Mouse (Mus musculus): ENCODE measurements at regions not wholly inside any gene's neighbourhood (a gene's known extent, or its start where the extent isn't known, plus 50 kb on each side); places are given as distances from the start of the nearest gene placed in this dataset.
A peak's percentile ranks its signal among the peaks of the same experiment; 100 is the strongest.

GRCm38 (mm10) chr3:134578759-134579158 is 250.0 kb upstream of the Tacr3 start:
- no peak overlapping the region for H3K9ac ChIP-seq (replicated peaks; ENCODE audit: low read depth, low read length)
- ATAC-seq: no peak
- H3K4me1 ChIP-seq (replicated peaks; ENCODE audit: control insufficient read depth, insufficient read depth, low read length): no peaks in the 10 kb centered on the region
- H3K36me3 ChIP-seq (ENCODE audit: control insufficient read depth, insufficient read depth): no peaks in the 10 kb centered on the region
- no peaks in the 10 kb centered on the region for H3K9me3 ChIP-seq (ENCODE audit: control insufficient read depth, low read length)
- no peak overlapping the region for H3K4me2 ChIP-seq (ENCODE audit: low read length)
- WGBS: 95% methylated on average over 3 of the region's 3 CpGs
- no peak overlapping the region for H3K27ac ChIP-seq (ENCODE audit: low read length)
- H3K27me3 ChIP-seq (replicated peaks; ENCODE audit: control insufficient read depth, insufficient read depth, low read length): no peaks in the 10 kb centered on the region
- H3K4me3 ChIP-seq (replicated peaks; ENCODE audit: low read length): no peak overlapping the region

GRCm38 (mm10) chr3:134588630-134589029 is 240.2 kb upstream of the Tacr3 start:
- no peak for ATAC-seq
- no peak overlapping the region for H3K4me3 ChIP-seq (replicated peaks; ENCODE audit: low read length)
- WGBS: 2% methylated on average over 2 of the region's 2 CpGs
- no peaks in the 10 kb centered on the region for H3K9me3 ChIP-seq (ENCODE audit: control insufficient read depth, low read length)
- H3K27me3 ChIP-seq (replicated peaks; ENCODE audit: control insufficient read depth, insufficient read depth, low read length): no peaks in the 10 kb centered on the region
- H3K4me1 ChIP-seq (replicated peaks; ENCODE audit: control insufficient read depth, insufficient read depth, low read length): no peaks in the 10 kb centered on the region
- no peak overlapping the region for H3K4me2 ChIP-seq (ENCODE audit: low read length)
- H3K27ac ChIP-seq (ENCODE audit: low read length): no peak overlapping the region
- H3K36me3 ChIP-seq (ENCODE audit: control insufficient read depth, insufficient read depth): no peaks in the 10 kb centered on the region
- H3K9ac ChIP-seq (replicated peaks; ENCODE audit: low read depth, low read length): no peak overlapping the region

- Histone ChIP-seq H3K9ac (replicated peaks; ENCODE audit: low read depth, low read length) (no peak overlapping the region), H3K36me3 (ENCODE audit: control insufficient read depth, insufficient read depth) (no peaks in the 10 kb centered on the region), H3K4me2 (ENCODE audit: low read length) (no peak overlapping the region), H3K27ac (ENCODE audit: low read length) (no peak overlapping the region), H3K4me3 (replicated peaks; ENCODE audit: low read length) (no peak overlapping the region), H3K9me3 (ENCODE audit: control insufficient read depth, low read length) (no peaks in the 10 kb centered on the region), H3K4me1 (replicated peaks; ENCODE audit: control insufficient read depth, insufficient read depth, low read length) (peaks cover 5% of the 10 kb centered on the region), H3K27me3 (replicated peaks; ENCODE audit: control insufficient read depth, insufficient read depth, low read length) (no peaks in the 10 kb centered on the region)
- WGBS: 12% methylated on average over 4 of the region's 4 CpGs
- no peak for ATAC-seq
Measured at GRCm38 (mm10) chr3:134602919-134603318, 225.9 kb upstream of the Tacr3 start.

GRCm38 (mm10) chr3:134605356-134605771 is 223.4 kb upstream of the Tacr3 start:
- H3K4me3 ChIP-seq (replicated peaks; ENCODE audit: low read length): no peak overlapping the region
- H3K36me3 ChIP-seq (ENCODE audit: control insufficient read depth, insufficient read depth): no peaks in the 10 kb centered on the region
- H3K4me2 ChIP-seq (ENCODE audit: low read length): peak overlapping the region; percentile 12
- 10% methylated on average over 6 of the region's 6 CpGs for WGBS
- H3K4me1 ChIP-seq (replicated peaks; ENCODE audit: control insufficient read depth, insufficient read depth, low read length): peaks cover 5% of the 10 kb centered on the region
- no peaks in the 10 kb centered on the region for H3K9me3 ChIP-seq (ENCODE audit: control insufficient read depth, low read length)
- H3K9ac ChIP-seq (replicated peaks; ENCODE audit: low read depth, low read length): no peak overlapping the region
- no peak overlapping the region for H3K27ac ChIP-seq (ENCODE audit: low read length)
- no peaks in the 10 kb centered on the region for H3K27me3 ChIP-seq (replicated peaks; ENCODE audit: control insufficient read depth, insufficient read depth, low read length)
- peak; percentile 97 for ATAC-seq

GRCm38 (mm10) chr3:134610244-134610643 is 218.6 kb upstream of the Tacr3 start:
- Histone ChIP-seq H3K4me1 (replicated peaks; ENCODE audit: control insufficient read depth, insufficient read depth, low read length) (peaks cover 6% of the 10 kb centered on the region), H3K4me3 (replicated peaks; ENCODE audit: low read length) (no peak overlapping the region), H3K27me3 (replicated peaks; ENCODE audit: control insufficient read depth, insufficient read depth, low read length) (no peaks in the 10 kb centered on the region), H3K4me2 (ENCODE audit: low read length) (no peak overlapping the region), H3K27ac (ENCODE audit: low read length) (no peak overlapping the region), H3K36me3 (ENCODE audit: control insufficient read depth, insufficient read depth) (no peaks in the 10 kb centered on the region), H3K9ac (replicated peaks; ENCODE audit: low read depth, low read length) (no peak overlapping the region), H3K9me3 (ENCODE audit: control insufficient read depth, low read length) (no peaks in the 10 kb centered on the region)
- WGBS: 67% methylated on average over 4 of the region's 4 CpGs
- no peak for ATAC-seq

GRCm38 (mm10) chr3:134611516-134612297 is 217.1 kb upstream of the Tacr3 start:
- ATAC-seq: no peak

GRCm38 (mm10) chr3:134612298-134612616 is 216.6 kb upstream of the Tacr3 start:
- Histone ChIP-seq H3K27ac (ENCODE audit: low read length) (no peak overlapping the region), H3K36me3 (ENCODE audit: control insufficient read depth, insufficient read depth) (no peaks in the 10 kb centered on the region), H3K4me1 (replicated peaks; ENCODE audit: control insufficient read depth, insufficient read depth, low read length) (0 out of 2 replicates have a peak, but pooled peaks cover 2% of the 10 kb centered on the region), H3K27me3 (replicated peaks; ENCODE audit: control insufficient read depth, insufficient read depth, low read length) (no peaks in the 10 kb centered on the region), H3K4me2 (ENCODE audit: low read length) (no peak overlapping the region), H3K9ac (replicated peaks; ENCODE audit: low read depth, low read length) (no peak overlapping the region), H3K4me3 (replicated peaks; ENCODE audit: low read length) (no peak overlapping the region), H3K9me3 (ENCODE audit: control insufficient read depth, low read length) (no peaks in the 10 kb centered on the region)
- WGBS: 78% methylated on average over 3 of the region's 3 CpGs
- no peak for ATAC-seq

More at GRCm38 (mm10) chr3:134611516-134612297, 217.1 kb upstream of the Tacr3 start:
- Histone ChIP-seq H3K9me3 (ENCODE audit: control insufficient read depth, low read length) (no peaks in the 10 kb centered on the region), H3K27me3 (replicated peaks; ENCODE audit: control insufficient read depth, insufficient read depth, low read length) (no peaks in the 10 kb centered on the region), H3K4me1 (replicated peaks; ENCODE audit: control insufficient read depth, insufficient read depth, low read length) (0 out of 2 replicates have a peak, but pooled peaks cover 2% of the 10 kb centered on the region), H3K36me3 (ENCODE audit: control insufficient read depth, insufficient read depth) (no peaks in the 10 kb centered on the region), H3K9ac (replicated peaks; ENCODE audit: low read depth, low read length) (no peak overlapping the region), H3K4me2 (ENCODE audit: low read length) (no peak overlapping the region), H3K27ac (ENCODE audit: low read length) (no peak overlapping the region), H3K4me3 (replicated peaks; ENCODE audit: low read length) (no peak overlapping the region)
- WGBS: 56% methylated on average over 5 of the region's 5 CpGs

GRCm38 (mm10) chr3:134629166-134630134 is 199.4 kb upstream of the Tacr3 start:
- Histone ChIP-seq H3K27me3 (replicated peaks; ENCODE audit: control insufficient read depth, insufficient read depth, low read length) (no peaks in the 10 kb centered on the region), H3K4me2 (ENCODE audit: low read length) (peak overlapping the region; percentile 34), H3K36me3 (ENCODE audit: control insufficient read depth, insufficient read depth) (no peaks in the 10 kb centered on the region), H3K4me1 (replicated peaks; ENCODE audit: control insufficient read depth, insufficient read depth, low read length) (peaks cover 3% of the 10 kb centered on the region; the same call in 1 of the 2 replicates), H3K27ac (ENCODE audit: low read length) (no peak overlapping the region; the same call in 1 of the 2 replicates), H3K9me3 (ENCODE audit: control insufficient read depth, low read length) (no peaks in the 10 kb centered on the region), H3K4me3 (replicated peaks; ENCODE audit: low read length) (no peak overlapping the region), H3K9ac (replicated peaks; ENCODE audit: low read depth, low read length) (0 out of 2 replicates have a peak overlapping the region, but pooled peaks have one; percentile 15)
- 32% methylated on average over 16 of the region's 16 CpGs for WGBS
- peak; percentile 93 for ATAC-seq

- H3K4me1 ChIP-seq (replicated peaks; ENCODE audit: control insufficient read depth, insufficient read depth, low read length): peaks cover 3% of the 10 kb centered on the region; the same call in 1 of the 2 replicates
- WGBS: 42% methylated on average over 9 of the region's 9 CpGs
- no peak overlapping the region for H3K9ac ChIP-seq (replicated peaks; ENCODE audit: low read depth, low read length)
- no peak overlapping the region for H3K4me2 ChIP-seq (ENCODE audit: low read length)
- no peak overlapping the region for H3K27ac ChIP-seq (ENCODE audit: low read length)
- H3K4me3 ChIP-seq (replicated peaks; ENCODE audit: low read length): no peak overlapping the region
- peak; percentile 34; the same call in 1 of the 2 replicates for ATAC-seq
- no peaks in the 10 kb centered on the region for H3K36me3 ChIP-seq (ENCODE audit: control insufficient read depth, insufficient read depth)
- H3K27me3 ChIP-seq (replicated peaks; ENCODE audit: control insufficient read depth, insufficient read depth, low read length): no peaks in the 10 kb centered on the region
- no peaks in the 10 kb centered on the region for H3K9me3 ChIP-seq (ENCODE audit: control insufficient read depth, low read length)
Measured at GRCm38 (mm10) chr3:134630135-134630516, 198.7 kb upstream of the Tacr3 start.
